Mouse (Mus musculus) midbrain, embryonic 14.5 days (tissue): ENCODE measurements around the gene Tmem37. TPM values are rescaled to one million over a fixed set of nuclear protein-coding genes. Genes with fewer than 3 reads are reported as not detected.

Experiments
- ATAC-seq: fragments of 200-750 bp; cut with Nextera tagmentation; 2 replicates; pipeline ENCODE4 v1.8.0; 2017; ENCODE audit warnings: moderate number of reproducible peaks, moderate library complexity; ENCODE audit not compliant: low FRiP score, low TSS enrichment
- DNase-seq: peaks from one replicate; pipeline ENCODE4 v3.0.0-alpha.2; 2015
- H3K27ac ChIP-seq: fragments of 300-500 bp; sonication (generic); replicated peaks from 2 replicates; pipeline ENCODE4 v1.5.1; 2014; ENCODE audit warnings: mild to moderate bottlenecking, low read depth, low read length, moderate library complexity
- H3K27me3 ChIP-seq: fragments of 300-500 bp; sonication (generic); 2 replicates; pipeline ENCODE4 v1.6.1; 2014; ENCODE audit warnings: low read length, control low read depth, mixed read lengths; ENCODE audit not compliant: control insufficient read depth, insufficient read depth
- H3K36me3 ChIP-seq: fragments of 300-500 bp; sonication (generic); 2 replicates; pipeline ENCODE4 v1.6.1; 2014; ENCODE audit warnings: low read length, control low read depth; ENCODE audit not compliant: control insufficient read depth, insufficient read depth
- H3K4me1 ChIP-seq: fragments of 300-500 bp; sonication (generic); 2 replicates; pipeline ENCODE4 v1.6.1; 2014; ENCODE audit warnings: mild to moderate bottlenecking, antibody characterized with exemption, low read length, control low read depth; ENCODE audit not compliant: control insufficient read depth, insufficient read depth
- H3K4me2 ChIP-seq: fragments of 300-500 bp; sonication (generic); 2 replicates; pipeline ENCODE4 v1.6.1; 2014; ENCODE audit warnings: mild to moderate bottlenecking, low read length, moderate library complexity
- H3K4me3 ChIP-seq: fragments of 300-500 bp; sonication (generic); replicated peaks from 2 replicates; pipeline ENCODE4 v1.5.1; 2014; ENCODE audit warnings: low read depth, low read length
- H3K9ac ChIP-seq: fragments of 300-500 bp; sonication (generic); replicated peaks from 2 replicates; pipeline ENCODE4 v1.6.1; 2014; ENCODE audit warnings: mild to moderate bottlenecking, low read length, moderate library complexity
- H3K9me3 ChIP-seq: fragments of 300-500 bp; sonication (generic); 2 replicates; pipeline ENCODE4 v1.6.1; 2016; ENCODE audit warnings: low read length, control low read depth, mixed read lengths; ENCODE audit not compliant: control insufficient read depth
- WGBS: fragments of 180-500 bp; shearing (Covaris S2); extraction: QIAGEN DNeasy Blood & Tissue Kit; methylation state at CpG from one replicate; pipeline ENCODE4 v1.1.7; 2014; 5-methylcytosine and 5-hydroxymethylcytosine counted together
- polyA plus RNA-seq: library from polyadenylated mRNA; unstranded; fragments of >200 nt; fragmentation: Nextera tagmentation; extraction: Ambion mirVana; gene quantifications from 2 replicates; pipeline ENCODE4 v1.2.1, GENCODE M21; 2014

Tmem37 gene
- polyA plus RNA-seq, 1 experiment from 2014 or later: 7.4 TPM

GRCm38 (mm10) chr1:120083921-120084517, 10.1 kb upstream of the Tmem37 start:
- Histone ChIP-seq H3K27ac (no peak overlapping the region), H3K27me3 (no peaks in the 10 kb centered on the region), H3K4me2 (no peak overlapping the region), H3K9ac (no peak overlapping the region), H3K4me3 (no peak overlapping the region), H3K4me1 (no peaks in the 10 kb centered on the region), H3K9me3 (no peaks in the 10 kb centered on the region), H3K36me3 (no peaks in the 10 kb centered on the region)
- 67% methylated on average over 5 of the region's 5 CpGs for WGBS
- DNase-seq (no peak), ATAC-seq (no peak)

- WGBS: 47% methylated on average over 7 of the region's 7 CpGs
- no peak overlapping the region for H3K4me2 ChIP-seq
- H3K4me1 ChIP-seq: no peaks in the 10 kb centered on the region
Observed at GRCm38 (mm10) chr1:120082957-120083585, 9.2 kb upstream of the Tmem37 start.

GRCm38 (mm10) chr1:120080632-120081031, 6.8 kb upstream of the Tmem37 start:
- no peak overlapping the region for H3K9ac ChIP-seq
- H3K27me3 ChIP-seq: no peaks in the 10 kb centered on the region
- H3K9me3 ChIP-seq: no peaks in the 10 kb centered on the region
- H3K36me3 ChIP-seq: no peaks in the 10 kb centered on the region
- no peak for ATAC-seq
- H3K27ac ChIP-seq: no peak overlapping the region
- WGBS: 89% methylated on average over 1 of the region's 1 CpGs
- no peak overlapping the region for H3K4me3 ChIP-seq
- H3K4me1 ChIP-seq: no peaks in the 10 kb centered on the region
- DNase-seq: no peak
- no peak overlapping the region for H3K4me2 ChIP-seq

More at GRCm38 (mm10) chr1:120082957-120083585, 9.2 kb upstream of the Tmem37 start:
- Histone ChIP-seq H3K27ac (no peak overlapping the region), H3K36me3 (no peaks in the 10 kb centered on the region), H3K27me3 (no peaks in the 10 kb centered on the region), H3K9ac (no peak overlapping the region), H3K9me3 (no peaks in the 10 kb centered on the region), H3K4me3 (no peak overlapping the region)
- DNase-seq: no peak
- ATAC-seq: no peak

GRCm38 (mm10) chr1:120077746-120078410, 4.0 kb upstream of the Tmem37 start:
- no peak for ATAC-seq
- peak; percentile 9 for DNase-seq
- H3K4me2 ChIP-seq: no peak overlapping the region

GRCm38 (mm10) chr1:120075507-120075906, 1.6 kb upstream of the Tmem37 start:
- peaks cover 13% of the 10 kb centered on the region; the same call in 1 of the 2 replicates for H3K27me3 ChIP-seq
- 84% methylated on average over 5 of the region's 5 CpGs for WGBS
- H3K36me3 ChIP-seq: no peaks in the 10 kb centered on the region
- no peak overlapping the region for H3K4me2 ChIP-seq
- DNase-seq (no peak), ATAC-seq (no peak)
- H3K4me1 ChIP-seq: peaks cover 4% of the 10 kb centered on the region
- H3K9ac ChIP-seq: no peak overlapping the region
- H3K27ac ChIP-seq: no peak overlapping the region
- no peaks in the 10 kb centered on the region for H3K9me3 ChIP-seq
- H3K4me3 ChIP-seq: no peak overlapping the region

More at GRCm38 (mm10) chr1:120077746-120078410, 4.0 kb upstream of the Tmem37 start:
- WGBS: 15% methylated on average over 9 of the region's 9 CpGs
- no peaks in the 10 kb centered on the region for H3K9me3 ChIP-seq
- peaks cover 6% of the 10 kb centered on the region; the same call in 1 of the 2 replicates for H3K27me3 ChIP-seq
- H3K4me3 ChIP-seq: no peak overlapping the region
- H3K36me3 ChIP-seq: no peaks in the 10 kb centered on the region
- no peak overlapping the region for H3K9ac ChIP-seq
- peaks cover 3% of the 10 kb centered on the region for H3K4me1 ChIP-seq
- H3K27ac ChIP-seq: no peak overlapping the region

GRCm38 (mm10) chr1:120074931-120075330, 1.1 kb upstream of the Tmem37 start:
- peaks cover 4% of the 10 kb centered on the region for H3K4me1 ChIP-seq
- no peak overlapping the region for H3K27ac ChIP-seq
- no peaks in the 10 kb centered on the region for H3K9me3 ChIP-seq
- no peak overlapping the region for H3K4me3 ChIP-seq
- peaks cover 13% of the 10 kb centered on the region; the same call in 1 of the 2 replicates for H3K27me3 ChIP-seq
- no peak overlapping the region for H3K9ac ChIP-seq
- no peaks in the 10 kb centered on the region for H3K36me3 ChIP-seq
- WGBS: 72% methylated on average over 4 of the region's 4 CpGs
- ATAC-seq: no peak
- no peak for DNase-seq
- no peak overlapping the region for H3K4me2 ChIP-seq

- peak overlapping the region; percentile 75 for H3K4me2 ChIP-seq
- ATAC-seq (no peak), DNase-seq (no peak)
- peaks cover 4% of the 10 kb centered on the region for H3K4me1 ChIP-seq
- no peaks in the 10 kb centered on the region for H3K9me3 ChIP-seq
- no peak overlapping the region for H3K9ac ChIP-seq
- peaks cover 13% of the 10 kb centered on the region; the same call in 1 of the 2 replicates for H3K27me3 ChIP-seq
- H3K4me3 ChIP-seq: no peak overlapping the region
- no peak overlapping the region for H3K27ac ChIP-seq
- H3K36me3 ChIP-seq: no peaks in the 10 kb centered on the region
- WGBS: 21% methylated on average over 4 of the region's 4 CpGs
Observed at GRCm38 (mm10) chr1:120074307-120074702, 431 bp upstream of the Tmem37 start.

GRCm38 (mm10) chr1:120072900-120073299, 974 bp downstream of the Tmem37 start:
- H3K4me2 ChIP-seq: peak overlapping the region; percentile 75
- H3K27me3 ChIP-seq: peaks cover 13% of the 10 kb centered on the region; the same call in 1 of the 2 replicates
- no peak overlapping the region for H3K27ac ChIP-seq
- ATAC-seq: no peak
- peaks cover 4% of the 10 kb centered on the region for H3K4me1 ChIP-seq
- H3K9ac ChIP-seq: no peak overlapping the region
- peak overlapping the region; percentile 37 for H3K4me3 ChIP-seq
- H3K9me3 ChIP-seq: no peaks in the 10 kb centered on the region
- no peaks in the 10 kb centered on the region for H3K36me3 ChIP-seq
- peak; percentile 30 for DNase-seq
- WGBS: 15% methylated on average over 16 of the region's 16 CpGs
